In genomic region chr8:4276111-4276465, GRCm38 (mm10) we compare ENCODE assay signal across 8 mouse cellular contexts. TPM values are rescaled to one million over a fixed set of nuclear protein-coding genes. Genes with fewer than 3 reads are reported as not detected.
A peak's percentile ranks its signal among the peaks of the same experiment; 100 is the strongest.
DNase-seq lines count a peak whose midpoint lies in the region; ATAC-seq and TF ChIP-seq lines count a peak whose summit lies in the region.

No protein-coding gene starts in this region.

- peak overlapping the region; percentile 48 for H3K27ac ChIP-seq in kidney, adult 2 months (ENCODE audit: insufficient read depth, low read depth, low read length)
- H3K27ac ChIP-seq in bone marrow, adult 2 months (ENCODE audit: control insufficient read depth, insufficient read depth, low read depth, low read length, poor library complexity), result no peak overlapping the region; the same call in 1 of the 2 replicates
- peak overlapping the region; percentile 76 for H3K27ac ChIP-seq in hindbrain, embryonic 12.5 days
- H3K27ac ChIP-seq in midbrain, embryonic 12.5 days (replicated peaks), result peak overlapping the region; percentile 78

- no peak for DNase-seq in kidney, adult 2 months
- DNase-seq in kidney, postnatal 14 days, result no peak
- DNase-seq in urinary bladder, adult 2 months (ENCODE audit: low spot score), result no peak
- DNase-seq in layer of hippocampus, postnatal 25 days (ENCODE audit: extremely low spot score in 1 of 2, low spot score in 1 of 2), result no peak
- no peak for DNase-seq in c-Kit-positive CD71-positive TER-119-positive erythroid progenitor cells, embryonic 14.5 days (ENCODE audit: low spot score)

- no peaks in the 10 kb centered on the region; the same call in 1 of the 2 replicates for H3K36me3 ChIP-seq in kidney, adult 2 months (ENCODE audit: control insufficient read depth, insufficient read depth, low read length)
- H3K36me3 ChIP-seq in hindbrain, embryonic 12.5 days, result peaks cover 24% of the 10 kb centered on the region
- peaks cover 20% of the 10 kb centered on the region; the same call in 1 of the 2 replicates for H3K36me3 ChIP-seq in midbrain, embryonic 12.5 days

- no peak for TF ChIP-seq POLR2A in kidney, adult 2 months (IDR thresholded peaks at IDR 0.05; ENCODE audit: low read depth, low read length)
- no peak for TF ChIP-seq POLR2A in bone marrow, adult 2 months (IDR thresholded peaks at IDR 0.05; ENCODE audit: borderline replicate concordance, control insufficient read depth, low read depth, low read length)

- H3K4me3 ChIP-seq in kidney, adult 2 months (ENCODE audit: insufficient read depth, low read depth, low read length), result peak overlapping the region; percentile 88
- peak overlapping the region; percentile 86 for H3K4me3 ChIP-seq in bone marrow, adult 2 months (replicated peaks; ENCODE audit: control insufficient read depth, low read depth, low read length)
- peak overlapping the region; percentile 61 for H3K4me3 ChIP-seq in hindbrain, embryonic 12.5 days
- peak overlapping the region; percentile 77 for H3K4me3 ChIP-seq in midbrain, embryonic 12.5 days

- no peak for TF ChIP-seq CTCF in kidney, adult 2 months (conservative IDR thresholded peaks at IDR 0.05; ENCODE audit: insufficient read depth, insufficient read length, low read depth, low read length)
- TF ChIP-seq CTCF in bone marrow, adult 2 months (IDR thresholded peaks at IDR 0.05; ENCODE audit: control insufficient read depth, insufficient read depth, low read length), result no peak

- WGBS in kidney, adult 2 months, result 19% methylated on average over 9 of the region's 9 CpGs
- WGBS in bone marrow, adult 2 months, result 20% methylated on average over 9 of the region's 9 CpGs
- 31% methylated on average over 9 of the region's 9 CpGs for WGBS in hindbrain, embryonic 12.5 days
- WGBS in midbrain, embryonic 12.5 days, result 34% methylated on average over 9 of the region's 9 CpGs

- H3K4me2 ChIP-seq in hindbrain, embryonic 12.5 days (replicated peaks), result peak overlapping the region; percentile 61
- H3K4me2 ChIP-seq in midbrain, embryonic 12.5 days (replicated peaks), result peak overlapping the region; percentile 66

- H3K4me1 ChIP-seq in kidney, adult 2 months (ENCODE audit: control insufficient read depth, insufficient read depth, low read length), result peaks cover 9% of the 10 kb centered on the region; the same call in 1 of the 2 replicates
- no peaks in the 10 kb centered on the region for H3K4me1 ChIP-seq in bone marrow, adult 2 months (ENCODE audit: control insufficient read depth, insufficient read depth, low read length)
- H3K4me1 ChIP-seq in hindbrain, embryonic 12.5 days, result peaks cover 7% of the 10 kb centered on the region
- H3K4me1 ChIP-seq in midbrain, embryonic 12.5 days, result peaks cover 10% of the 10 kb centered on the region

- H3K27me3 ChIP-seq in kidney, adult 2 months (replicated peaks; ENCODE audit: control insufficient read depth, insufficient read depth, low read length), result no peaks in the 10 kb centered on the region
- H3K27me3 ChIP-seq in hindbrain, embryonic 12.5 days, result no peaks in the 10 kb centered on the region
- no peaks in the 10 kb centered on the region for H3K27me3 ChIP-seq in midbrain, embryonic 12.5 days

- peak overlapping the region; percentile 79 for H3K9ac ChIP-seq in hindbrain, embryonic 12.5 days
- peak overlapping the region; percentile 76 for H3K9ac ChIP-seq in midbrain, embryonic 12.5 days (replicated peaks)

- no peak for ATAC-seq in hindbrain, embryonic 12.5 days (ENCODE audit: low FRiP score)
- ATAC-seq in midbrain, embryonic 12.5 days (ENCODE audit: low FRiP score, low read depth), result no peak

- no peaks in the 10 kb centered on the region for H3K9me3 ChIP-seq in hindbrain, embryonic 12.5 days (replicated peaks)
- H3K9me3 ChIP-seq in midbrain, embryonic 12.5 days, result no peaks in the 10 kb centered on the region

RNA-seq across cellular contexts. Expression of gene Timm44, which starts 0.4 kb away (rescaled TPM):
- 88.1 and 91.9 TPM in 2 replicates for polyA plus RNA-seq in kidney, adult 2 months (2012; rRNA removed)
- 46.5 and 48.3 TPM in 2 replicates for polyA plus RNA-seq in bone marrow, adult 2 months (2011; ENCODE audit: insufficient read depth, insufficient read length, low replicate concordance, missing spikeins)
- 49.9 and 54.1 TPM in 2 replicates for polyA plus RNA-seq in hindbrain, embryonic 12.5 days (2016; fragmentation: Nextera tagmentation; extraction: Ambion mirVana)
- polyA plus RNA-seq in midbrain, embryonic 12.5 days (2016; fragmentation: Nextera tagmentation; extraction: Ambion mirVana), result 54.9 and 57.8 TPM in 2 replicates
- polyA plus RNA-seq in urinary bladder, adult 2 months (2012; rRNA removed), result 66.5 and 76.2 TPM in 2 replicates
- 10 to 100 TPM; 55.6 to 77.1 TPM for total RNA-seq in layer of hippocampus, postnatal 25 days (2021)

RNA-seq across cellular contexts. Expression of gene Ctxn1, which starts 17.0 kb away (rescaled TPM):
- 6.8 and 7.8 TPM in 2 replicates for polyA plus RNA-seq in kidney, adult 2 months (2012; rRNA removed)
- polyA plus RNA-seq in bone marrow, adult 2 months (2011; ENCODE audit: insufficient read depth, insufficient read length, low replicate concordance, missing spikeins), result 3.8 TPM in 1 of 2 replicates, not detected in the other
- polyA plus RNA-seq in hindbrain, embryonic 12.5 days (2016; fragmentation: Nextera tagmentation; extraction: Ambion mirVana), result 194 and 195 TPM in 2 replicates
- polyA plus RNA-seq in midbrain, embryonic 12.5 days (2016; fragmentation: Nextera tagmentation; extraction: Ambion mirVana), result 170 TPM in 2 replicates
- polyA plus RNA-seq in urinary bladder, adult 2 months (2012; rRNA removed), result 98.2 and 133 TPM in 2 replicates
- 100 to 1,000 TPM; 560 to 594 TPM for total RNA-seq in layer of hippocampus, postnatal 25 days (2021)

RNA-seq across cellular contexts. Expression of gene Snapc2, which starts 23.2 kb away (rescaled TPM):
- 36.7 and 36.9 TPM in 2 replicates for polyA plus RNA-seq in kidney, adult 2 months (2012; rRNA removed)
- 6.0 and 14.2 TPM in 2 replicates for polyA plus RNA-seq in bone marrow, adult 2 months (2011; ENCODE audit: insufficient read depth, insufficient read length, low replicate concordance, missing spikeins)
- 57.3 and 60.2 TPM in 2 replicates for polyA plus RNA-seq in hindbrain, embryonic 12.5 days (2016; fragmentation: Nextera tagmentation; extraction: Ambion mirVana)
- 61.9 and 63.0 TPM in 2 replicates for polyA plus RNA-seq in midbrain, embryonic 12.5 days (2016; fragmentation: Nextera tagmentation; extraction: Ambion mirVana)
- polyA plus RNA-seq in urinary bladder, adult 2 months (2012; rRNA removed), result 50.9 and 56.7 TPM in 2 replicates
- 10 to 100 TPM; 29.5 to 30.2 TPM for total RNA-seq in layer of hippocampus, postnatal 25 days (2021)

RNA-seq across cellular contexts. Expression of gene Tgfbr3l, which starts 28.1 kb away (rescaled TPM):
- 18.7 and 27.8 TPM in 2 replicates for polyA plus RNA-seq in kidney, adult 2 months (2012; rRNA removed)
- polyA plus RNA-seq in bone marrow, adult 2 months (2011; ENCODE audit: insufficient read depth, insufficient read length, low replicate concordance, missing spikeins), result 12.4 and 16.3 TPM in 2 replicates
- 4.0 and 8.7 TPM in 2 replicates for polyA plus RNA-seq in hindbrain, embryonic 12.5 days (2016; fragmentation: Nextera tagmentation; extraction: Ambion mirVana)
- 5.0 and 5.3 TPM in 2 replicates for polyA plus RNA-seq in midbrain, embryonic 12.5 days (2016; fragmentation: Nextera tagmentation; extraction: Ambion mirVana)
- polyA plus RNA-seq in urinary bladder, adult 2 months (2012; rRNA removed), result 31.6 and 33.6 TPM in 2 replicates
- total RNA-seq in layer of hippocampus, postnatal 25 days (2021), result 10 to 100 TPM in 1 of 2 experiments, 1 to 10 TPM in 1; 7.9 to 12.8 TPM

RNA-seq across cellular contexts. Expression of gene Gm49320, which starts 37.4 kb away (rescaled TPM):
- polyA plus RNA-seq in kidney, adult 2 months (2012; rRNA removed), result 1.3 and 3.3 TPM in 2 replicates
- 1.3 TPM in 1 of 2 replicates, not detected in the other for polyA plus RNA-seq in bone marrow, adult 2 months (2011; ENCODE audit: insufficient read depth, insufficient read length, low replicate concordance, missing spikeins)
- 1.4 and 2.0 TPM in 2 replicates for polyA plus RNA-seq in hindbrain, embryonic 12.5 days (2016; fragmentation: Nextera tagmentation; extraction: Ambion mirVana)
- polyA plus RNA-seq in midbrain, embryonic 12.5 days (2016; fragmentation: Nextera tagmentation; extraction: Ambion mirVana), result 1.5 and 1.6 TPM in 2 replicates
- polyA plus RNA-seq in urinary bladder, adult 2 months (2012; rRNA removed), result 4.3 and 5.9 TPM in 2 replicates
- total RNA-seq in layer of hippocampus, postnatal 25 days (2021), result 1 to 10 TPM; 2.4 to 2.5 TPM

Comparison
In these comparisons a context has a peak if more than half of its experiments do, and no peak if none do; other contexts are left out.
1. RNA of gene Ctxn1, which starts 17.0 kb away (polyA plus RNA-seq): 194 to 195 TPM in hindbrain, embryonic 12.5 days, 170 TPM in midbrain, embryonic 12.5 days and 98.2 to 133 TPM in urinary bladder, adult 2 months; 6.8 to 7.8 TPM in kidney, adult 2 months and 3.8 TPM in bone marrow, adult 2 months; every median in the first group is over 10 times any median in the second.
2. Peak in every context shown above with its lines, with median percentiles within 50 percentile points of each other: H3K4me3 ChIP-seq.